Comparison of ENCODE assay signal across 9 mouse cellular contexts in genomic region chr8:79297763-79298162, GRCm38 (mm10). TPM values are rescaled to one million over a fixed set of nuclear protein-coding genes. Genes with fewer than 3 reads are reported as not detected.
DNase-seq lines count a peak whose midpoint lies in the region; ATAC-seq and TF ChIP-seq lines count a peak whose summit lies in the region.
"Had no signal": no experiment of that assay in that cellular context is flagged by ENCODE, and none has a peak within 500 bp of the region (broad histone marks: within the 10 kb centered on the region; RNA-seq: fewer than 3 reads in every experiment).

No protein-coding gene starts in this region.

- WGBS in intestine, postnatal 0 days: 44% methylated on average over 3 of the region's 3 CpGs
- WGBS in intestine, embryonic 16.5 days: 44% methylated on average over 3 of the region's 3 CpGs
- WGBS in embryonic facial prominence, embryonic 14.5 days: 46% methylated on average over 3 of the region's 3 CpGs
- WGBS in limb, embryonic 11.5 days: 53% methylated on average over 3 of the region's 3 CpGs

- H3K9me3 ChIP-seq in intestine, postnatal 0 days (ENCODE audit: control insufficient read depth): no peaks in the 10 kb centered on the region
- H3K9me3 ChIP-seq in intestine, embryonic 16.5 days (ENCODE audit: control insufficient read depth, low read length): no peaks in the 10 kb centered on the region
- H3K9me3 ChIP-seq in embryonic facial prominence, embryonic 14.5 days (ENCODE audit: control insufficient read depth, low read length): no peaks in the 10 kb centered on the region
- no peaks in the 10 kb centered on the region for H3K9me3 ChIP-seq in limb, embryonic 11.5 days (ENCODE audit: control insufficient read depth, low read length)
- H3K9me3 ChIP-seq: embryonic facial prominence, embryonic 12.5 days had no signal

- H3K4me2 ChIP-seq in intestine, postnatal 0 days (replicated peaks; ENCODE audit: low read depth): no peak overlapping the region
- no peak overlapping the region for H3K4me2 ChIP-seq in intestine, embryonic 16.5 days (ENCODE audit: low read depth, low read length)
- no peak overlapping the region for H3K4me2 ChIP-seq in embryonic facial prominence, embryonic 14.5 days (ENCODE audit: low read depth, low read length)
- H3K4me2 ChIP-seq in limb, embryonic 11.5 days (ENCODE audit: low read depth, severe bottlenecking): no peak overlapping the region
- H3K4me2 ChIP-seq: embryonic facial prominence, embryonic 12.5 days had no signal

- H3K27ac ChIP-seq in intestine, postnatal 0 days (ENCODE audit: low read depth, low read length): no peak overlapping the region
- H3K27ac ChIP-seq in intestine, embryonic 16.5 days (ENCODE audit: low read length): no peak overlapping the region
- H3K27ac ChIP-seq in embryonic facial prominence, embryonic 14.5 days (replicated peaks; ENCODE audit: low read depth, low read length): no peak overlapping the region
- no peak overlapping the region for H3K27ac ChIP-seq in limb, embryonic 11.5 days (replicated peaks; ENCODE audit: low read depth, low read length)
- H3K27ac ChIP-seq: embryonic facial prominence, embryonic 12.5 days had no signal

- H3K27me3 ChIP-seq in intestine, postnatal 0 days (replicated peaks; ENCODE audit: control insufficient read depth, insufficient read depth, low read length): no peaks in the 10 kb centered on the region
- no peaks in the 10 kb centered on the region for H3K27me3 ChIP-seq in intestine, embryonic 16.5 days (replicated peaks; ENCODE audit: control insufficient read depth, insufficient read depth, low read length)
- H3K27me3 ChIP-seq in embryonic facial prominence, embryonic 14.5 days (replicated peaks; ENCODE audit: control insufficient read depth, insufficient read depth, low read length): no peaks in the 10 kb centered on the region
- no peaks in the 10 kb centered on the region for H3K27me3 ChIP-seq in limb, embryonic 11.5 days (ENCODE audit: control insufficient read depth, insufficient read depth, low read length)
- H3K27me3 ChIP-seq: embryonic facial prominence, embryonic 12.5 days had no signal

- H3K36me3 ChIP-seq in intestine, postnatal 0 days (ENCODE audit: control insufficient read depth, insufficient read depth): no peaks in the 10 kb centered on the region
- H3K36me3 ChIP-seq in intestine, embryonic 16.5 days (ENCODE audit: control insufficient read depth, insufficient read depth, low read length): no peaks in the 10 kb centered on the region
- no peaks in the 10 kb centered on the region for H3K36me3 ChIP-seq in embryonic facial prominence, embryonic 14.5 days (ENCODE audit: control insufficient read depth, insufficient read depth, low read length)
- H3K36me3 ChIP-seq in limb, embryonic 11.5 days (ENCODE audit: control insufficient read depth, insufficient read depth, low read length): no peaks in the 10 kb centered on the region
- H3K36me3 ChIP-seq: embryonic facial prominence, embryonic 12.5 days had no signal

- TF ChIP-seq CTCF in intestine, postnatal 0 days (IDR thresholded peaks at IDR 0.05; ENCODE audit: low read depth): peak; percentile 96

- peak; percentile 41 for DNase-seq in adrenal gland, adult 8-10 months
- peak; percentile 86 for DNase-seq in embryonic facial prominence, embryonic 14.5 days (ENCODE audit: low spot score)
- peak; percentile 53 to 83 for DNase-seq in kidney, adult 8-10 months
- peak; percentile 73 for DNase-seq in limb, embryonic 11.5 days (ENCODE audit: low spot score)
- DNase-seq in right cerebral cortex, adult 18-20 months: peak; percentile 64
- no peak for DNase-seq in c-Kit-positive CD71-positive TER-119-positive erythroid progenitor cells, embryonic 14.5 days (ENCODE audit: low spot score)

- H3K9ac ChIP-seq in intestine, postnatal 0 days (ENCODE audit: low read depth, low read length): no peak overlapping the region
- no peak overlapping the region for H3K9ac ChIP-seq in intestine, embryonic 16.5 days (ENCODE audit: low read depth, low read length)
- no peak overlapping the region for H3K9ac ChIP-seq in embryonic facial prominence, embryonic 14.5 days (ENCODE audit: low read depth, low read length)
- no peak overlapping the region for H3K9ac ChIP-seq in limb, embryonic 11.5 days (ENCODE audit: low read length)
- H3K9ac ChIP-seq: embryonic facial prominence, embryonic 12.5 days had no signal

- 0 out of 2 replicates have a peak, but pooled peaks cover 6% of the 10 kb centered on the region for H3K4me1 ChIP-seq in intestine, postnatal 0 days (replicated peaks; ENCODE audit: control insufficient read depth, insufficient read depth, low read length)
- peaks cover 12% of the 10 kb centered on the region; the same call in 1 of the 2 replicates for H3K4me1 ChIP-seq in intestine, embryonic 16.5 days (ENCODE audit: control insufficient read depth, insufficient read depth, low read length)
- H3K4me1 ChIP-seq in embryonic facial prominence, embryonic 14.5 days (ENCODE audit: control insufficient read depth, insufficient read depth, low read length): peaks cover 12% of the 10 kb centered on the region
- H3K4me1 ChIP-seq in limb, embryonic 11.5 days (ENCODE audit: control insufficient read depth, insufficient read depth, low read length): peaks cover 10% of the 10 kb centered on the region; the same call in 1 of the 2 replicates

- ATAC-seq in intestine, postnatal 0 days: no peak
- ATAC-seq in intestine, embryonic 16.5 days: no peak
- ATAC-seq in embryonic facial prominence, embryonic 14.5 days (ENCODE audit: low read depth): no peak
- ATAC-seq in limb, embryonic 11.5 days (ENCODE audit: insufficient number of reproducible peaks, low FRiP score, low TSS enrichment, low read depth): no peak

- H3K4me3 ChIP-seq in intestine, postnatal 0 days (ENCODE audit: low read depth, low read length): no peak overlapping the region
- H3K4me3 ChIP-seq in intestine, embryonic 16.5 days (ENCODE audit: low read length): no peak overlapping the region
- H3K4me3 ChIP-seq in embryonic facial prominence, embryonic 14.5 days (ENCODE audit: low read depth, low read length): no peak overlapping the region
- H3K4me3 ChIP-seq in limb, embryonic 11.5 days (ENCODE audit: low read depth, low read length): no peak overlapping the region
- H3K4me3 ChIP-seq: embryonic facial prominence, embryonic 12.5 days had no signal

RNA-seq across cellular contexts. Expression of gene Mmaa, which starts 3.0 kb away (rescaled TPM):
- 7.2 and 8.2 TPM in 2 replicates for polyA plus RNA-seq in intestine, postnatal 0 days (2015; fragmentation: Nextera tagmentation; extraction: Ambion mirVana)
- polyA plus RNA-seq in intestine, embryonic 16.5 days (2015; fragmentation: Nextera tagmentation; extraction: Ambion mirVana): 13.6 and 13.8 TPM in 2 replicates
- total RNA-seq in adrenal gland, adult 8-10 months (2022): 10 to 100 TPM; 23.9 to 36.8 (median 28.8) TPM
- polyA plus RNA-seq in embryonic facial prominence, embryonic 14.5 days (2014; fragmentation: Nextera tagmentation; extraction: Ambion mirVana): 13.2 and 15.2 TPM in 2 replicates
- 12.5 and 12.7 TPM in 2 replicates for polyA plus RNA-seq in limb, embryonic 11.5 days (2014; fragmentation: Nextera tagmentation; extraction: Ambion mirVana)

RNA-seq across cellular contexts. Expression of gene 1700011L22Rik, which starts 49.4 kb away (rescaled TPM):
- not detected in 2 replicates for polyA plus RNA-seq in intestine, postnatal 0 days (2015; fragmentation: Nextera tagmentation; extraction: Ambion mirVana)
- not detected in 2 replicates for polyA plus RNA-seq in intestine, embryonic 16.5 days (2015; fragmentation: Nextera tagmentation; extraction: Ambion mirVana)
- total RNA-seq in adrenal gland, adult 8-10 months (2022): under 1 TPM in 2 of 4 experiments, not detected in 2; 0.40 to 0.49 TPM
- polyA plus RNA-seq in embryonic facial prominence, embryonic 14.5 days (2014; fragmentation: Nextera tagmentation; extraction: Ambion mirVana): not detected in 2 replicates
- polyA plus RNA-seq in limb, embryonic 11.5 days (2014; fragmentation: Nextera tagmentation; extraction: Ambion mirVana): not detected in 2 replicates
- polyA plus RNA-seq: embryonic facial prominence, embryonic 12.5 days had no signal
